Mouse (Mus musculus): Measurements from ENCODE around the gene Pla2g2f.

Pla2g2f gene

GRCm38 (mm10) chr4:138757416-138757815 lies at the start of gene Pla2g2f:
Gene Pla2g2f, minus strand, starts transcription at chr4:138757626.
- no peak for DNase-seq (ENCODE audit: low spot score in 2 of 2)

DNA sequence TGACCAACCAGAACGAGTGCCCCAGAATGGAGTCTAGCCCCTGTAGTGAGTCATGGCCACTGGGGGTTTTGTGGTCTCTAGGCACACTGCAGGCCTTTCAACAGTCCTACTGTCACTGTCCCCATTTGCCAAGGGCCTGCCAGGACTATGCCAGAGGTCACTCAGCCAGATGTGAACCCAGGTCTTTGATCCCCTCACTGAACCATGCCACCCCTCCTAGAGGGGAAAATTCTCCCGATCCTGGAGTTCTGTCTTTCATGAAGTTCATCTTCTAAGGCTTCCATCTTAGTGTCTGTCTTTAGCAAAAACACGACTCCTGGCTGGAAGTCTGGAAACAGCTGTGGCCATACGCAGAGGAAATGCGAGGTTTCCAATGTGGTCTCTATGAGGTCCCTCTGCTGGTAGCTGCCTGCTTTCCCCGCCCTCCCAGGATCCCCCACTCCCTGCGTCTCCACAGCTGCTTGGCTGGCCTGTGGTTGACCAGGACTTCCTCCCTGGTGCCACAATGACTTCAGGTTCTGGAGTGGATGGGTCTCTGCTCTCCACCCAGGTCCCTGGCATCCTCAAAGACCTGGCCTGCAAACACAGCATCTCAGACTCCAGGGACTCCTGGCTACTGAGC lies 49.6 kb upstream of the Pla2g2f start:
- DNase-seq (ENCODE audit: low spot score in 2 of 2), result no peak

DNA sequence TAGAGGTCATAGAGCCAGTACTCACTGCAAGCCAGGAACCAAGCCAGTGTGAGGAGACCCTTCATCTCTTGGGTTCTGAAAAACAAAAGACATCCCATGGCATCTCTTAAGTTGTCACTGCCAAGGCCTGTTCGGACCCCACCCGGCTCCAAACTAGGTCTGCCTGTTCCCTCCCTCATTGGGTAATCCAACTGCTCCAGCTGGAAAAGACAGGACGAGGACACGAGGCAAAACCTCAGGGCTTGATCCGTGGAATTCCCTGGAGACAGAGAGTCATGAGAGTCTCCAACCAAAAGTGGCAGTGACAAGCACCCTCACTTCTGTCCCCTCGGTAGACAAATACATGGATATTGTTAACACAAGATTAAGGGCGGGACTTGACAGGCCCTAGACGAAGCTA lies 48.7 kb upstream of the Pla2g2f start:
- DNase-seq (ENCODE audit: low spot score in 2 of 2), result no peak

- no peak for DNase-seq (ENCODE audit: low spot score in 2 of 2)
These were observed 47.8 kb upstream of the Pla2g2f start for GRCm38 (mm10) chr4:138805248-138805647.

DNA sequence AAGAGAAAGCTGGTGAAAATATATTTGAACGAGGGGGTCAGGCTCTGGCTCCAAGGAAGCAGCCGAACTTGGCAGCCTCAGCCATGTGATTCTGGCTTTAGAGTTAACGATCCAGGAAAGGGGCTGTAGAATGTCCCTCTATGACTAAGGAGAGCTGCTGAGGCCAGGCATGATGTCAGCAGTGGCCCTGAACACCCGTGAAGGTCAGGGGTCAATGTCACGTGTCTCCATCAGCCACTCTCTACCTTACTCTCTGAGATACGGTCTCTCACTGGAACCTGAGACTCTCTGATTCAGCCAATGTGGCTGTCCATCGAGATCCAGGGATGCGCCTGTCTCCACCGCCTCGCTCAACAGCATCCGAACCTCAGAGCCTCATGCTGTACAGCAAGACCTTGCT lies 45.5 kb upstream of the Pla2g2f start:
- no peak for DNase-seq (ENCODE audit: low spot score in 2 of 2)

DNA sequence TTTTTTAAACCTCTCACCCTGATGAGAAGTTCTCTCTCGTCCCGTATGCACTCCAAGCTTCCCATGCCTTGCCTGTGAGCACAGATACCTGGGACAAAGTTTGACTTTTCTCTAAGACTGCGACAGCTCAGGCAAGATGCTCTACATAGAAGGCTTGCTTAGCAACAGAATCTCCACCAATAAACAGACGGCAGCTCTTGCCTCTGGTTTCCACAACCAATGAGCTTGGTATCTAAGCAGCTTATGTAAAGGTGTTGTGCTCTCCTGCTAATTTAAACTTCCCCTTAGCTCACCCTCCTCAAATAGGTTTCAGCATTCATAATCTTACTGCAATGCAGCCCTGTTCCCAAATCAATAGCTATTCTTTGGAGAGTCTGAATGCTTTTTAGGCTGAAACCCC lies 44.2 kb upstream of the Pla2g2f start:
- no peak for DNase-seq (ENCODE audit: low spot score in 2 of 2)

GRCm38 (mm10) chr4:138800134-138800744 lies 42.8 kb upstream of the Pla2g2f start:
- DNase-seq (ENCODE audit: low spot score in 2 of 2), result no peak

GRCm38 (mm10) chr4:138797217-138797570 lies 39.8 kb upstream of the Pla2g2f start:
- no peak for DNase-seq (ENCODE audit: low spot score in 2 of 2)

DNA sequence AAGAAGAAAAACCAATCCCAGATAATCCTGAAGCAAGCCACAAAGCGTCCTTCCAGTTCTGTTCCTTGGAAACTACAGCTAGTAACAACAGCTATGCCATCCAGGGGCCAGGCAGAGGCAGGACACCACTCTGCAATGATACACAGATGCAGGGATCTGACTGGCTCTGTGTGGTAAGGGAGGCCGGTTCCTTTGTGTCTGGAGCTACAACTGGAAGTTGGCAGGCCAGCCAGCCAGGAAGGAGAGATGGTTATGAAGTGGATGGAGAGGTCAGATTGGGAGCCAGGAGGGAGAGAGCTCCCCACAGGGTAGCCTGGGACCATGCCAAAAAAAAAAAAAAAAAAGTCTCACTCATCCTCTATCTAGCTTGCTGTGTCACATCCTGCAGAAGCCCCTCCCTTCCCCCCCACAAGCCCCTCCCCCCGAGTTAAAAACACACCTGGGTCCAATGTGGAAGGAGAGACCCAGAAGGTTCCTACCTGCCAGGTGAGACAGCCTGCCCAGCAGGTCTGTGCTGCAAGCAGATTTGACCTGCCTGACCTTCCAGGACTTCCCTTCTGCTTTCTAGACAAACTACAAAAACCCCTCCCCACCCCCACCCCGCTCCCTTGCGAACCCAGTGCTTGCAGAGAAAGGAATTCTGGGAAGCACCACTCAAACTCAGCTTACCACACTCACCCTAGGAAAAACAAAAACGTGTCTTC lies 39.2 kb upstream of the Pla2g2f start:
- DNase-seq (ENCODE audit: low spot score in 2 of 2), result no peak

DNA sequence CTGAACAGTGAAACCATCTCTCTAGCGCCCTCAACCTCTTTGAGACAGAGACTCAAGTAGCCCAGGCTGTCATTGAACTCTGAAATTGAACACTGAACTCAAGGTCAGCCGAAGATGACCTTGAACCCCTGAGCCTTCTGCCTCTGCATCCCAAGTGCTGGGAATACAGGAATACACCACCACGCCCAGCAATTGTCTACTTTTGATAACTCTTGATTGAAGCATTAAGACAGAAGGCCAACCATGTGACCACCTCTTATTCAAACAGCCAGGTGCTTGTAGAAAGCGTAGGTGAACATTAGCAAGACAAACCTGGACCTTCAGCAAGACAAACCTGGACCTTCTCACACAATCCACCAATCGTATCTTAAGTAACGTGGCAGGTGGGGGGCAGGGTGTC lies 36.9 kb upstream of the Pla2g2f start:
- no peak for DNase-seq (ENCODE audit: low spot score in 2 of 2)

- no peak for DNase-seq (ENCODE audit: low spot score in 2 of 2)
These were observed 35.9 kb upstream of the Pla2g2f start for GRCm38 (mm10) chr4:138793276-138793675.

- no peak for DNase-seq (ENCODE audit: low spot score in 2 of 2)
These were observed 35.2 kb upstream of the Pla2g2f start for GRCm38 (mm10) chr4:138792599-138792998.

- no peak for DNase-seq (ENCODE audit: low spot score in 2 of 2)
These were observed 34.0 kb upstream of the Pla2g2f start for GRCm38 (mm10) chr4:138791452-138791851.

DNA sequence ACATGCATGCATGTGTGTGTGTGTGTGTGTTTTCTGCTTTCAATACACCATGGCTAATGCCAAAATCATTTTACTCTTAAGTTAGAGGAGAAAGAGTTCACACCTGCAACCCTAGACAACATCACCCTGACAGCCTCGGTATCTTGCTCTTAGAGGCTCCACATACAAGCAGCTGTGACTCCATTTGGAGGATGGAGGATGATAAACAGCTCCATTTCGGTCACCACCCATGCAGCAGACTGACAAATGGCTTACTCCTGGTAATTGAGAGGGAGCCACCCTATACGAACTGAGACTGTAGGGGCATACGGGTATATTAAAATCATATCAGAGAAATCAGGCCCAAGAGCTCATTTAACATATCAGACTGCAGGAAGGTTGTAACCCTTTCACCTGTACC lies 31.0 kb upstream of the Pla2g2f start:
- no peak for DNase-seq (ENCODE audit: low spot score in 2 of 2)

DNA sequence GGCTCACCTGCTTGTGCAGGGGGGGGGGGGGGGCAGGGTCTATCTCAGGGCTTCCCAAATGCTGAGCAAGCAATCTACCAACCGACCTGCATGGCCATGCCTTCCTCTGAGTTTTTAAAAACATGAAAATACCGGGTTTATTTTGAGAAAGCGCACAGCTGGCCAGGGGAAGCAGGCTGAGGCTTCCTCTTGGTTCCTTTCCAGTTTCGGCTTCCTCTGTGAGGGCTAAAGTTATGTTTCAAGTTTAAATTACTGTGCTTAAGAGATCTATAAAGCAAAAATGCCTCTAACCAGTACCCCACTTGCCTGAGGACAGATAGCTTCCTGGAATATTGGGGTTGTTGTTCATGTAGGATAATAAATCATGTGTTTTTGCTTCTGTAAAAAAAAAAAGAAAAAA lies 28.7 kb upstream of the Pla2g2f start:
- DNase-seq (ENCODE audit: low spot score in 2 of 2), result no peak

- no peak for DNase-seq (ENCODE audit: low spot score in 2 of 2)
These were observed 28.3 kb upstream of the Pla2g2f start for GRCm38 (mm10) chr4:138785721-138786120.

- no peak for DNase-seq (ENCODE audit: low spot score in 2 of 2)
These were observed 24.7 kb upstream of the Pla2g2f start for GRCm38 (mm10) chr4:138782098-138782497.

- DNase-seq (ENCODE audit: low spot score in 2 of 2), result no peak
These were observed 22.9 kb upstream of the Pla2g2f start for GRCm38 (mm10) chr4:138780300-138780699.

- DNase-seq (ENCODE audit: low spot score in 2 of 2), result no peak
These were observed 20.3 kb upstream of the Pla2g2f start for GRCm38 (mm10) chr4:138777417-138778407.

GRCm38 (mm10) chr4:138775435-138775834 lies 18.0 kb upstream of the Pla2g2f start, which contains the start of gene Pla2g2d:
Gene Pla2g2d, plus strand, starts transcription at chr4:138775735.
- DNase-seq (ENCODE audit: low spot score in 2 of 2), result no peak

DNA sequence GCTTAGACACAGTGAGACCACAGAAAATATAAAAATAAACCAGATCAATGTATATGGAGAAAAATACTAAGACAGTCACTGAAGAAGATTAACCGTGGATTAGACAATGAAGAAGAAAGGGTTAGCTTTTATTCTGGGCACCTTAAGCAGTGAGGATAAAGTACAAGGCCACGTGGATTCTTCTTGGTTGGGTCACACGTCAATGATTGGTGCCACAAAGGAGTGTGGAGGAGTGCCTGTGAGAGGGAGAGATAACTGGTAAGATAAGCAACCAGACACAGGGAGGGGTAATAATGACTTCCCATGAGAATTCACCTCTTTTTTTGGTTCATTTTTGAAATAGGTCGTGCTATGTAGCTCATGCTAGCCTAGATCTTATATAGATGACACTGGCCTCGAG lies 15.0 kb upstream of the Pla2g2f start:
- DNase-seq (ENCODE audit: low spot score in 2 of 2), result no peak

GRCm38 (mm10) chr4:138771970-138772369 lies 14.5 kb upstream of the Pla2g2f start:
- no peak for DNase-seq (ENCODE audit: low spot score in 2 of 2)
